Mouse (Mus musculus) right cerebral cortex, adult 2 months (tissue): ENCODE measurements around the gene Gm10203.
A peak's percentile ranks its signal among the peaks of the same experiment; 100 is the strongest.
"Not testable (repeated sequence)": the region's sequence is repeated elsewhere in the genome, so short reads cannot be mapped to it uniquely, and the experiment has no call there.

Source experiments
- DNase-seq, 2 experiments: peaks; one replicate each; pipeline ENCODE4 v3.0.0; 2021 to 2022; ENCODE audit warnings: low spot score in 2 of 2

The Gm10203 gene

GRCm38 (mm10) chr6:149134391-149135150 is 4.6 kb downstream of the Gm10203 start:
- no peak for DNase-seq

- DNase-seq, result no peak
Observed at GRCm38 (mm10) chr6:149135631-149136030, 5.7 kb downstream of the Gm10203 start.

- DNase-seq, result no peak
Observed at GRCm38 (mm10) chr6:149137936-149138335, 8.0 kb downstream of the Gm10203 start.

GRCm38 (mm10) chr6:149139011-149139410 is 9.0 kb downstream of the Gm10203 start:
- no peak for DNase-seq

- DNase-seq, result no peak
Observed at GRCm38 (mm10) chr6:149139471-149139870, 9.5 kb downstream of the Gm10203 start, which contains the start of gene Etfbkmt. Etfbkmt (plus strand) TSS chr6:149139849.

- DNase-seq, result peak; percentile 73 to 75
Observed at GRCm38 (mm10) chr6:149141393-149142173, 11.6 kb downstream of the Gm10203 start.

GRCm38 (mm10) chr6:149145143-149145542 is 15.2 kb downstream of the Gm10203 start:
- no peak for DNase-seq

- no peak for DNase-seq
Observed at GRCm38 (mm10) chr6:149148436-149149229, 18.7 kb downstream of the Gm10203 start.

GRCm38 (mm10) chr6:149152119-149152518 is 22.1 kb downstream of the Gm10203 start:
- no peak for DNase-seq

GRCm38 (mm10) chr6:149153473-149154115 is 23.6 kb downstream of the Gm10203 start:
- DNase-seq, result no peak

GRCm38 (mm10) chr6:149154116-149155030 is 24.4 kb downstream of the Gm10203 start:
- no peak for DNase-seq

- no peak for DNase-seq
Observed at GRCm38 (mm10) chr6:149155031-149155841, 25.3 kb downstream of the Gm10203 start.

- DNase-seq, result not testable (repeated sequence)
Observed at GRCm38 (mm10) chr6:149167038-149167437, 37.1 kb downstream of the Gm10203 start.

- no peak for DNase-seq
Observed at GRCm38 (mm10) chr6:149167672-149168071, 37.7 kb downstream of the Gm10203 start.

GRCm38 (mm10) chr6:149168436-149168835 is 38.5 kb downstream of the Gm10203 start:
- DNase-seq, result no peak

- DNase-seq, result not testable (repeated sequence)
Observed at GRCm38 (mm10) chr6:149169965-149170364, 40.0 kb downstream of the Gm10203 start.

GRCm38 (mm10) chr6:149173831-149174625 is 44.1 kb downstream of the Gm10203 start:
- no peak for DNase-seq

GRCm38 (mm10) chr6:149174932-149175570 is 45.1 kb downstream of the Gm10203 start:
- no peak for DNase-seq
